Mouse (Mus musculus) stomach, embryonic 14.5 days (tissue): ENCODE measurements at regions not wholly inside any gene's neighbourhood (a gene's known extent, or its start where the extent isn't known, plus 50 kb on each side); places are given as distances from the start of the nearest gene placed in this dataset.

ENCODE experiments used
- ATAC-seq: fragments of 200-750 bp; cut with Nextera tagmentation; 2 replicates; pipeline ENCODE4 v1.8.0; 2017; ENCODE audit warnings: low read depth, moderate TSS enrichment; ENCODE audit not compliant: insufficient number of reproducible peaks, insufficient read depth, low FRiP score
- H3K27ac ChIP-seq: fragments of 300-500 bp; sonication (generic); 2 replicates; pipeline ENCODE4 v1.5.1; 2014; ENCODE audit warnings: mild to moderate bottlenecking, low read length, moderate library complexity, mixed read lengths
- H3K27me3 ChIP-seq: fragments of 300-500 bp; sonication (generic); 2 replicates; pipeline ENCODE4 v1.6.1; 2014; ENCODE audit warnings: low read length, control low read depth, mixed read lengths; ENCODE audit not compliant: control insufficient read depth, insufficient read depth
- H3K36me3 ChIP-seq: fragments of 300-500 bp; sonication (generic); 2 replicates; pipeline ENCODE4 v1.6.1; 2014; ENCODE audit warnings: mild to moderate bottlenecking, control low read depth, low read length, moderate library complexity, mixed read lengths; ENCODE audit not compliant: control insufficient read depth, insufficient read depth
- H3K4me1 ChIP-seq: fragments of 300-500 bp; sonication (generic); 2 replicates; pipeline ENCODE4 v1.6.1; 2014; ENCODE audit warnings: low read length, control low read depth, mixed read lengths; ENCODE audit not compliant: control insufficient read depth, insufficient read depth
- H3K4me2 ChIP-seq: fragments of 300-500 bp; sonication (generic); replicated peaks from 2 replicates; pipeline ENCODE4 v1.6.1; 2014; ENCODE audit warnings: low read depth, low read length, control low read depth
- H3K4me3 ChIP-seq: fragments of 300-500 bp; sonication (generic); 2 replicates; pipeline ENCODE4 v1.5.1; 2014; ENCODE audit warnings: low read depth, low read length, control low read depth
- H3K9ac ChIP-seq: fragments of 300-500 bp; sonication (generic); replicated peaks from 2 replicates; pipeline ENCODE4 v1.6.1; 2014; ENCODE audit warnings: low read depth, mild to moderate bottlenecking, control low read depth, low read length, moderate library complexity, mixed read lengths
- H3K9me3 ChIP-seq: fragments of 300-500 bp; sonication (generic); 2 replicates; pipeline ENCODE4 v1.6.1; 2016; ENCODE audit warnings: low read depth, low read length, control low read depth; ENCODE audit not compliant: control insufficient read depth
- WGBS: fragments of 180-500 bp; shearing (Covaris S2); extraction: QIAGEN DNeasy Blood & Tissue Kit; methylation state at CpG from one replicate; pipeline ENCODE4 v1.1.7; 2014; 5-methylcytosine and 5-hydroxymethylcytosine counted together

- no peaks in the 10 kb centered on the region for H3K4me1 ChIP-seq
- no peak for ATAC-seq
- no peak overlapping the region for H3K27ac ChIP-seq
- H3K9me3 ChIP-seq: no peaks in the 10 kb centered on the region
- no peak overlapping the region for H3K4me2 ChIP-seq
- no peak overlapping the region for H3K4me3 ChIP-seq
- H3K27me3 ChIP-seq: no peaks in the 10 kb centered on the region
- no peak overlapping the region for H3K9ac ChIP-seq
- no peaks in the 10 kb centered on the region for H3K36me3 ChIP-seq
- 79% methylated on average over 5 of the region's 5 CpGs for WGBS
These were observed 183.6 kb downstream of the Efnb2 start for GRCm38 (mm10) chr8:8477456-8477855.

GRCm38 (mm10) chr8:8468552-8468951, 192.5 kb downstream of the Efnb2 start:
- Histone ChIP-seq H3K4me3 (no peak overlapping the region), H3K27ac (no peak overlapping the region), H3K9ac (no peak overlapping the region), H3K36me3 (no peaks in the 10 kb centered on the region), H3K9me3 (no peaks in the 10 kb centered on the region), H3K4me1 (no peaks in the 10 kb centered on the region), H3K4me2 (no peak overlapping the region), H3K27me3 (no peaks in the 10 kb centered on the region)
- ATAC-seq: no peak
- WGBS: 59% methylated on average over 3 of the region's 3 CpGs

- ATAC-seq: peak; percentile 38; the same call in 1 of the 2 replicates
- Histone ChIP-seq H3K9ac (no peak overlapping the region), H3K4me2 (no peak overlapping the region), H3K4me3 (no peak overlapping the region), H3K4me1 (no peaks in the 10 kb centered on the region), H3K27ac (no peak overlapping the region; the same call in 1 of the 2 replicates), H3K27me3 (no peaks in the 10 kb centered on the region), H3K36me3 (no peaks in the 10 kb centered on the region), H3K9me3 (no peaks in the 10 kb centered on the region)
- 23% methylated on average over 6 of the region's 6 CpGs for WGBS
These were observed 194.4 kb downstream of the Efnb2 start for GRCm38 (mm10) chr8:8466526-8467244.

GRCm38 (mm10) chr8:8462455-8462854, 198.6 kb downstream of the Efnb2 start:
- Histone ChIP-seq H3K4me2 (no peak overlapping the region), H3K4me1 (no peaks in the 10 kb centered on the region), H3K27me3 (no peaks in the 10 kb centered on the region), H3K27ac (no peak overlapping the region), H3K9ac (no peak overlapping the region), H3K36me3 (no peaks in the 10 kb centered on the region), H3K4me3 (no peak overlapping the region), H3K9me3 (no peaks in the 10 kb centered on the region)
- 18% methylated on average over 2 of the region's 2 CpGs for WGBS
- no peak for ATAC-seq

GRCm38 (mm10) chr8:8457536-8457935, 203.5 kb downstream of the Efnb2 start:
- Histone ChIP-seq H3K27ac (no peak overlapping the region), H3K27me3 (no peaks in the 10 kb centered on the region), H3K36me3 (no peaks in the 10 kb centered on the region), H3K4me1 (no peaks in the 10 kb centered on the region), H3K9ac (no peak overlapping the region), H3K9me3 (no peaks in the 10 kb centered on the region), H3K4me2 (no peak overlapping the region), H3K4me3 (no peak overlapping the region)
- ATAC-seq: no peak
- WGBS: 52% methylated on average over 5 of the region's 5 CpGs

GRCm38 (mm10) chr8:8453944-8454343, 207.1 kb downstream of the Efnb2 start:
- Histone ChIP-seq H3K27me3 (no peaks in the 10 kb centered on the region), H3K9ac (no peak overlapping the region), H3K36me3 (no peaks in the 10 kb centered on the region), H3K4me1 (no peaks in the 10 kb centered on the region), H3K4me3 (no peak overlapping the region), H3K9me3 (no peaks in the 10 kb centered on the region), H3K27ac (no peak overlapping the region), H3K4me2 (no peak overlapping the region)
- WGBS: 74% methylated on average over 6 of the region's 6 CpGs
- no peak for ATAC-seq

- Histone ChIP-seq H3K27me3 (no peaks in the 10 kb centered on the region), H3K27ac (no peak overlapping the region), H3K9me3 (no peaks in the 10 kb centered on the region), H3K36me3 (no peaks in the 10 kb centered on the region), H3K4me2 (no peak overlapping the region), H3K4me1 (no peaks in the 10 kb centered on the region), H3K4me3 (no peak overlapping the region), H3K9ac (no peak overlapping the region)
- WGBS: 73% methylated on average over 9 of the region's 9 CpGs
- no peak for ATAC-seq
These were observed 208.8 kb downstream of the Efnb2 start for GRCm38 (mm10) chr8:8452226-8452625.

GRCm38 (mm10) chr8:8448911-8449310, 212.1 kb downstream of the Efnb2 start:
- no peak overlapping the region for H3K4me3 ChIP-seq
- H3K27ac ChIP-seq: no peak overlapping the region
- no peaks in the 10 kb centered on the region for H3K27me3 ChIP-seq
- H3K9me3 ChIP-seq: no peaks in the 10 kb centered on the region
- no peak overlapping the region for H3K9ac ChIP-seq
- H3K4me2 ChIP-seq: no peak overlapping the region
- ATAC-seq: no peak
- no peaks in the 10 kb centered on the region for H3K36me3 ChIP-seq
- H3K4me1 ChIP-seq: no peaks in the 10 kb centered on the region
- WGBS: 84% methylated on average over 4 of the region's 4 CpGs

GRCm38 (mm10) chr8:8441568-8441967, 219.5 kb downstream of the Efnb2 start:
- WGBS: 68% methylated on average over 6 of the region's 6 CpGs

More at GRCm38 (mm10) chr8:8441568-8441967, 219.5 kb downstream of the Efnb2 start:
- 0 out of 2 replicates have a peak, but pooled peaks cover 4% of the 10 kb centered on the region for H3K4me1 ChIP-seq
- H3K4me3 ChIP-seq: no peak overlapping the region
- no peak overlapping the region for H3K9ac ChIP-seq
- ATAC-seq: no peak
- no peak overlapping the region for H3K27ac ChIP-seq
- no peaks in the 10 kb centered on the region for H3K27me3 ChIP-seq
- H3K4me2 ChIP-seq: no peak overlapping the region
- no peaks in the 10 kb centered on the region for H3K36me3 ChIP-seq
- H3K9me3 ChIP-seq: no peaks in the 10 kb centered on the region
